Mouse (Mus musculus) stomach, postnatal 0 days (tissue): ENCODE measurements around the gene Tut7.
"Not testable (repeated sequence)": the region's sequence is repeated elsewhere in the genome, so short reads cannot be mapped to it uniquely, and the experiment has no call there.

Experiments used
- CTCF ChIP-seq: IDR thresholded peaks from 2 replicates; pipeline ENCODE4 v1.5.1; 2016; ENCODE audit warnings: antibody characterized with exemption, low read depth, mild to moderate bottlenecking, moderate library complexity
- EP300 ChIP-seq: optimal IDR thresholded peaks from 2 replicates; pipeline ENCODE3; 2016; ENCODE audit warnings: antibody characterized with exemption

GRCm38 (mm10) chr13:59779744-59780264 is 43.1 kb downstream of the Tut7 start:
- peak; percentile 48 for TF ChIP-seq CTCF
- TF ChIP-seq EP300 = not testable (repeated sequence)
